Mouse (Mus musculus) c-Kit-positive CD71-positive TER-119-negative erythroid progenitor cells, embryonic 14.5 days (primary cell): ENCODE measurements around the gene Aacs.
A peak's percentile ranks its signal among the peaks of the same experiment; 100 is the strongest.
"Not testable (repeated sequence)": the region's sequence is repeated elsewhere in the genome, so short reads cannot be mapped to it uniquely, and the experiment has no call there.

Source experiments
- DNase-seq: peaks from one replicate; pipeline ENCODE4 v3.0.0-alpha.2; 2013; ENCODE audit warnings: low read depth

Aacs gene

GRCm38 (mm10) chr5:125475601-125476285, at the start of gene Aacs:
Gene Aacs, plus strand, starts transcription at chr5:125475814.
- peak; percentile 91 for DNase-seq

- DNase-seq = no peak
Measured at GRCm38 (mm10) chr5:125426343-125426742, 49.3 kb upstream of the Aacs start.

GRCm38 (mm10) chr5:125432324-125432723, 43.3 kb upstream of the Aacs start:
- not testable (repeated sequence) for DNase-seq

GRCm38 (mm10) chr5:125433793-125434337, 41.7 kb upstream of the Aacs start, which contains the start of gene Dhx37:
Gene Dhx37, minus strand, starts transcription at chr5:125434121.
- DNase-seq = peak; percentile 94

- DNase-seq = not testable (repeated sequence)
Measured at GRCm38 (mm10) chr5:125434347-125434746, 41.3 kb upstream of the Aacs start.

- DNase-seq = no peak
Measured at GRCm38 (mm10) chr5:125440583-125441233, 34.9 kb upstream of the Aacs start.

- DNase-seq = no peak
Measured at GRCm38 (mm10) chr5:125441234-125442114, 34.1 kb upstream of the Aacs start, which contains the start of gene Bri3bp. Gene Bri3bp, plus strand, starts transcription at chr5:125441568.

- no peak for DNase-seq
Measured at GRCm38 (mm10) chr5:125442136-125442995, 33.2 kb upstream of the Aacs start.

GRCm38 (mm10) chr5:125443335-125443734, 32.3 kb upstream of the Aacs start:
- no peak for DNase-seq

GRCm38 (mm10) chr5:125443915-125444314, 31.7 kb upstream of the Aacs start:
- no peak for DNase-seq

GRCm38 (mm10) chr5:125444554-125444953, 31.1 kb upstream of the Aacs start:
- no peak for DNase-seq

GRCm38 (mm10) chr5:125446344-125446743, 29.3 kb upstream of the Aacs start:
- no peak for DNase-seq

GRCm38 (mm10) chr5:125448026-125448425, 27.6 kb upstream of the Aacs start:
- no peak for DNase-seq

- no peak for DNase-seq
Measured at GRCm38 (mm10) chr5:125448631-125449030, 27.0 kb upstream of the Aacs start.

- no peak for DNase-seq
Measured at GRCm38 (mm10) chr5:125449306-125449705, 26.3 kb upstream of the Aacs start.

GRCm38 (mm10) chr5:125452573-125452972, 23.0 kb upstream of the Aacs start:
- DNase-seq = no peak

- no peak for DNase-seq
Measured at GRCm38 (mm10) chr5:125456100-125456499, 19.5 kb upstream of the Aacs start.

GRCm38 (mm10) chr5:125457538-125457937, 18.1 kb upstream of the Aacs start:
- no peak for DNase-seq

GRCm38 (mm10) chr5:125460574-125460973, 15.0 kb upstream of the Aacs start:
- DNase-seq = no peak

GRCm38 (mm10) chr5:125461868-125462445, 13.7 kb upstream of the Aacs start:
- DNase-seq = no peak

- DNase-seq = no peak
Measured at GRCm38 (mm10) chr5:125465192-125465591, 10.4 kb upstream of the Aacs start.
